9 mouse cellular contexts compared by ENCODE assay signal in the genomic region with DNA sequence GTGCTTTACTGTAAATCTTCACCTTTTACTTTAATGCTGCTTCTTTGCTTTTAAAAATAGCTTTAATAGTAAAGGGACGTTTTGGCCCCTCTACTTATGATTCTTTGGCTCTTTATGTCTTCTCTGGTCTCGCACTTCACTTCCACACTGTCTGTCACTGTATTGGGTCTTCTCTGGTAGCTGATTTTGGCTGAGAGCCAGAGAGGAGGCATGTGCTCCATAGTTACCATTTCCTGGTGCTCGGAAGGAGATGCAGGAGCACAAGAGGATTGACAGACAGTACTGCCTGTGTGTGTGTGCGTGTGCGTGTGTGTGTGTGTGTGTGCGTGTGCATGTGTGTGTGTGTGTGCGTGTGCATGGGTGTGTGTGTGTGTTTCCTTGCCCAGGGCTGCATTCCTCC. TPM values are rescaled to one million over a fixed set of nuclear protein-coding genes. Genes with fewer than 3 reads are reported as not detected.
DNase-seq lines count a peak whose midpoint lies in the region; ATAC-seq and TF ChIP-seq lines count a peak whose summit lies in the region.
"Had no signal": no experiment of that assay in that cellular context is flagged by ENCODE, and none has a peak within 500 bp of the region (broad histone marks: within the 10 kb centered on the region; RNA-seq: fewer than 3 reads in every experiment).

No protein-coding gene starts in this region.

- H3K36me3 ChIP-seq in lung, embryonic 14.5 days (ENCODE audit: insufficient read depth) = no peaks in the 10 kb centered on the region

- WGBS in lung, embryonic 14.5 days = 45% methylated on average over 7 of the region's 7 CpGs

- no peak overlapping the region for H3K4me3 ChIP-seq in lung, embryonic 14.5 days (ENCODE audit: low read depth, low read length)
- H3K4me3 ChIP-seq: myocyte had no signal

- no peaks in the 10 kb centered on the region for H3K9me3 ChIP-seq in lung, embryonic 14.5 days (ENCODE audit: low read depth, low read length)

- peak; percentile 39 for DNase-seq in frontal cortex, postnatal 10 days (ENCODE audit: low spot score in 2 of 2)
- peak; percentile 81 for DNase-seq in lung, embryonic 14.5 days
- DNase-seq in lung, adult 18-20 months = no peak
- peak; percentile 29 to 45 for DNase-seq in cerebellum, postnatal 36 days
- DNase-seq in lung, postnatal 10 days = peak; percentile 34
- DNase-seq in urinary bladder, postnatal 4 days (ENCODE audit: low spot score in 2 of 2) = no peak
- DNase-seq in testis, postnatal 14 days (ENCODE audit: low spot score) = no peak

- H3K4me2 ChIP-seq in lung, embryonic 14.5 days = no peak overlapping the region

- no peaks in the 10 kb centered on the region for H3K4me1 ChIP-seq in lung, embryonic 14.5 days (ENCODE audit: insufficient read depth)

- no peak for TF ChIP-seq CTCF in lung, embryonic 14.5 days (IDR thresholded peaks at IDR 0.05; ENCODE audit: low read depth)

- H3K9ac ChIP-seq in lung, embryonic 14.5 days = no peak overlapping the region

- H3K27ac ChIP-seq in lung, embryonic 14.5 days (ENCODE audit: low read depth) = no peak overlapping the region

- H3K27me3 ChIP-seq in lung, embryonic 14.5 days (ENCODE audit: insufficient read depth, low read length) = no peaks in the 10 kb centered on the region

- ATAC-seq in frontal cortex, adult (ENCODE audit: low TSS enrichment) = no peak
- ATAC-seq in lung, embryonic 14.5 days (ENCODE audit: insufficient read depth) = peak; percentile 65; the same call in 1 of the 2 replicates

RNA-seq across cellular contexts. Expression of gene Zdhhc14, which starts 14.2 kb away (rescaled TPM):
- polyA plus RNA-seq in lung, embryonic 14.5 days (2014; fragmentation: Nextera tagmentation; extraction: Ambion mirVana) = 0.92 and 1.6 TPM in 2 replicates

Comparison
In these comparisons a context has a peak if more than half of its experiments do, and no peak if none do; other contexts are left out.
1. DNase-seq: peak in frontal cortex, postnatal 10 days (2 of 2), lung, embryonic 14.5 days (single experiment), cerebellum, postnatal 36 days (2 of 2) and lung, postnatal 10 days (single experiment); none in lung, adult 18-20 months (0 of 2), urinary bladder, postnatal 4 days (0 of 2) and testis, postnatal 14 days (single experiment).